Mouse (Mus musculus): ENCODE measurements around the gene Dgkh. TPM values are rescaled to one million over a fixed set of nuclear protein-coding genes. Genes with fewer than 3 reads are reported as not detected.

Dgkh gene
- polyA plus RNA-seq, 1 experiment, result 49.3 TPM

GRCm38 (mm10) chr14:78661462-78661861 is 71.1 kb downstream of the Dgkh start:
- Histone ChIP-seq H3K4me3 (ENCODE audit: control insufficient read depth, low read depth, low read length) (no peak overlapping the region), H3K36me3 (ENCODE audit: control insufficient read depth, insufficient read depth, low read length) (no peaks in the 10 kb centered on the region), H3K27me3 (ENCODE audit: control insufficient read depth, insufficient read depth, low read length) (no peaks in the 10 kb centered on the region)

DNA sequence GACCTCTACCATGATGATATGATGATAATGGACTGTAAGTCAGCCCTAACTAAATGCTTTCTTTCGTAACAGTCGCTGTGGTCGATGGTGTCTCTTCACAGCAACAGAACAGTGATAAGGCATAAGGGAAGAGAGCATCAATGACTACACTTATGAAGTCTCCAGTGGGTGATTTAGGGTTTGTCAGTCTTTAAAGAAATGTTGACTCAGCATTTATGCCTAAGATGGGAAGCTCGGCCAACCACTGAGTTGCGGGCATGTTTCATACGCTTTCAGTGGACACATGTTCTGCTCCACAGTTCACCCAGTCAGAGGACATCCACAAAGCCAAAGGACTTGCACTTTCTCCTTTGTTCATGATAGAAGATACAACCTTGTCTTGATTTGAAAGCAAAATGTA is 73.9 kb downstream of the Dgkh start:
- Histone ChIP-seq H3K27me3 (ENCODE audit: control insufficient read depth, insufficient read depth, low read length) (no peaks in the 10 kb centered on the region), H3K4me3 (ENCODE audit: control insufficient read depth, low read depth, low read length) (no peak overlapping the region), H3K4me1 (ENCODE audit: control insufficient read depth, insufficient read depth, low read length) (no peaks in the 10 kb centered on the region), H3K36me3 (ENCODE audit: control insufficient read depth, insufficient read depth, low read length) (no peaks in the 10 kb centered on the region), H3K27ac (ENCODE audit: control insufficient read depth, insufficient read depth, low read depth, low read length) (no peak overlapping the region)
- no peak for TF ChIP-seq POLR2A (IDR thresholded peaks at IDR 0.05; ENCODE audit: control insufficient read depth, low read depth, low read length)
- TF ChIP-seq CTCF (IDR thresholded peaks at IDR 0.05; ENCODE audit: control insufficient read depth, insufficient read depth, insufficient replicate concordance, low read depth, low read length), result no peak

More at GRCm38 (mm10) chr14:78661462-78661861, 71.1 kb downstream of the Dgkh start:
- no peaks in the 10 kb centered on the region for H3K4me1 ChIP-seq (ENCODE audit: control insufficient read depth, insufficient read depth, low read length)
- no peak overlapping the region for H3K27ac ChIP-seq (ENCODE audit: control insufficient read depth, insufficient read depth, low read depth, low read length)
- TF ChIP-seq POLR2A (IDR thresholded peaks at IDR 0.05; ENCODE audit: control insufficient read depth, low read depth, low read length), result no peak
- TF ChIP-seq CTCF (IDR thresholded peaks at IDR 0.05; ENCODE audit: control insufficient read depth, insufficient read depth, insufficient replicate concordance, low read depth, low read length), result no peak

DNA sequence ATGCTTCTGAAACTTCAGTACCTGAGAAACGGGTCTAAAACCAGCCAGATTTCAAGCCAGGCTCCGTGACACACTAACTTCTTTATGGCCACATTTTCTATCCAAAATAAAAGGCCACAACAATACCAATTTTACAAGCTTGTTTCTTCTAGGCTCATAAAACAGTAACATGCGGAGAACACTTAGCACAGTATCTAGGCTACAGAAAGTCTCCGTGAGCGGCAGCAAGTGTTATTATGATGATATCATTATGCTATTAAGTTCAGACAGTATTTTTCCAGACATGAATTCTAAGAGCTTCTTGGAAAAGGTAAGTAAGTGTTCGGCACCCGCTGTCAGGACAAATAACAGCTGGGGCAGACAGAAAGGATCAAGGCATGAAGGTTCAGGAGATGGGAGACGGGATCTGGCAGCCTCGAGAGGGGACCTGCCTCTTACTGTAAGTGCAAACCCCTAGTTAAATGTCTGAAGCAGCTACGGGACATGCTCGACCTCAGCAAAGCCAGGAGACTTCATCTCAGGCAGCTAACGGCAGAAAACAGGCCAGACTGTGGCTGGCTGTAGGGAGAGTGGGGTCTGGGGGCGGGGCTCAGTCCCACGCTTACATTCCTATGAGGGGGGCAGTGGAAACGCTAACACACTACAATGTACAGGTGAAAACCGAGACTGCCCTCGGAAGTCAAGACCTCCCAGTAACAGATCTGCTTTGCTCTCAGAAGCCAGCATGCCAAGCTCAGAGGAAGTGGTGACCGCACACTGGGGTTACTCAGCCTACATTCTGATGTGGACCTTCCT is 75.5 kb downstream of the Dgkh start:
- no peak overlapping the region for H3K4me3 ChIP-seq (ENCODE audit: control insufficient read depth, low read depth, low read length)
- no peaks in the 10 kb centered on the region for H3K36me3 ChIP-seq (ENCODE audit: control insufficient read depth, insufficient read depth, low read length)
- TF ChIP-seq CTCF (IDR thresholded peaks at IDR 0.05; ENCODE audit: control insufficient read depth, insufficient read depth, insufficient replicate concordance, low read depth, low read length) (no peak), POLR2A (IDR thresholded peaks at IDR 0.05; ENCODE audit: control insufficient read depth, low read depth, low read length) (no peak)
- no peaks in the 10 kb centered on the region for H3K4me1 ChIP-seq (ENCODE audit: control insufficient read depth, insufficient read depth, low read length)
- no peak overlapping the region for H3K27ac ChIP-seq (ENCODE audit: control insufficient read depth, insufficient read depth, low read depth, low read length)
- H3K27me3 ChIP-seq (ENCODE audit: control insufficient read depth, insufficient read depth, low read length), result no peaks in the 10 kb centered on the region

DNA sequence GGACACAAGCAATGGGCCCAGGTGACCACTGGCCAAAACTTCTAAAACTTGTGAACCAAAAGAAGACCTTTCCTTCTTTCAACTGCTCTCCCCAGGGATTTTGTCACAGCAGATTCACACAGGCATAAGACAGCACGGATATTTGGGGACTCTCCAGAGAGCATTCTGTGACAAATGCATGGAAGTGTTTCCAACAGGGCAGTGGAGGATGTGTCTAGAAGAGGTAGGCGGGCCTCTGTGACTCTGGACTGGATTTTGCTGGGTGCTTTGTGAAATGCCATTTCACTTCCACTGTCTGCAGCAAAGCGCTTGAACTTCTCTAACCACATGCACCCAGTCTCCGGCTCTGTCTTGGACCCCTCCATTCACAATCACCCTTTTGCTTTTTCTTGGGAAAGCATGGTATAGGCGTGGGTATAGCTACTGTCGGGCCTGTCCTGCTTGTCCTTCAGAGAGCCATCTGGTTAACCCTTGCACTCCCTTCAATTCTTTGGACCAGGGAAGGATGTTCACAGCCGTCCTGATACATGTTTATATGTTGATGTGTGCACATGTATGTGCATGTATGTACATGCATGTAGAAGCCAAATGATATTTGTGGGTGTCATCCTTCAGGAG is 77.5 kb downstream of the Dgkh start:
- Histone ChIP-seq H3K4me3 (ENCODE audit: control insufficient read depth, low read depth, low read length) (no peak overlapping the region), H3K27ac (ENCODE audit: control insufficient read depth, insufficient read depth, low read depth, low read length) (no peak overlapping the region), H3K4me1 (ENCODE audit: control insufficient read depth, insufficient read depth, low read length) (no peaks in the 10 kb centered on the region), H3K36me3 (ENCODE audit: control insufficient read depth, insufficient read depth, low read length) (no peaks in the 10 kb centered on the region), H3K27me3 (ENCODE audit: control insufficient read depth, insufficient read depth, low read length) (no peaks in the 10 kb centered on the region)
- no peak for TF ChIP-seq CTCF (IDR thresholded peaks at IDR 0.05; ENCODE audit: control insufficient read depth, insufficient read depth, insufficient replicate concordance, low read depth, low read length)

DNA sequence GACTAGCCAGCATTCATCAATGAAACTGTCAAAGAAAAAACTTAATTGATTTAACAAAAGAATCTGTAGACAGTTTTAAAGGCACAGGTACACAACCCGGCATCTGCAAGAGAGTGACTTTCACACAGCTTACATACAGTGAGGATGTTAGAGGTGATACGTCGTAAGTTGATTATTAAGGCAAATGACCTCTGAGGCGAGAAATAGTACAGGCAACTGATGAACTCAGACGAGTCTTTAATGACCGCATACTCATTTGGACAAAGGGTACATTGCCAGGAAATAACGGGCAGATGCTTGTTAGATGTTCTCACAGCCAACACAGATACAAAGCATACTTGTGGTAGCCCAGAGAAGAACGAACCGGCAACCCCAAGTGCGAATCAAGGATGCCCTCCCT is 78.4 kb downstream of the Dgkh start:
- Histone ChIP-seq H3K4me1 (ENCODE audit: control insufficient read depth, insufficient read depth, low read length) (no peaks in the 10 kb centered on the region), H3K4me3 (ENCODE audit: control insufficient read depth, low read depth, low read length) (no peak overlapping the region), H3K36me3 (ENCODE audit: control insufficient read depth, insufficient read depth, low read length) (no peaks in the 10 kb centered on the region), H3K27ac (ENCODE audit: control insufficient read depth, insufficient read depth, low read depth, low read length) (no peak overlapping the region), H3K27me3 (ENCODE audit: control insufficient read depth, insufficient read depth, low read length) (no peaks in the 10 kb centered on the region)
- TF ChIP-seq CTCF (IDR thresholded peaks at IDR 0.05; ENCODE audit: control insufficient read depth, insufficient read depth, insufficient replicate concordance, low read depth, low read length), result no peak
- no peak for TF ChIP-seq POLR2A (IDR thresholded peaks at IDR 0.05; ENCODE audit: control insufficient read depth, low read depth, low read length)

DNA sequence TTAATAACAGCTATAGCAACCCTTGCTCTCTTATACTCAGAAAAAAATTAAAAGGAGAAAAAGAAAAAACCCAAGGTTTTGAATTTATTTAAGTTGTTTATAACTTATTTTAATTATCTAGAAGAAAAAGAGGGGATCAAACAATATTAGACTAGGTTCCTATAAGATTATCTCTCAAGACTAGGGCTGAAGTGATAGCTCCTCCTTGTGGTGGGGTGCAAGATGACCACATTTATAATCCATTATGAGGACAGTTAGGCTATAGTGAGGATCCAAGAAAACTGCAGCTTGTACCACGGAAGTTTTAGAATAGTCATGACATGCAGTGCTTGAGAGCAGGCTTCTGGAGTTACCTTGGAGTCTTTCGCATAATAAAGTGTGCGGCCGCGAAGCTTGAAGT is 79.2 kb downstream of the Dgkh start:
- no peak overlapping the region for H3K4me3 ChIP-seq (ENCODE audit: control insufficient read depth, low read depth, low read length)
- H3K27ac ChIP-seq (ENCODE audit: control insufficient read depth, insufficient read depth, low read depth, low read length), result no peak overlapping the region

GRCm38 (mm10) chr14:78651696-78652095 is 80.9 kb downstream of the Dgkh start:
- Histone ChIP-seq H3K4me1 (ENCODE audit: control insufficient read depth, insufficient read depth, low read length) (no peaks in the 10 kb centered on the region), H3K4me3 (ENCODE audit: control insufficient read depth, low read depth, low read length) (no peak overlapping the region), H3K27me3 (ENCODE audit: control insufficient read depth, insufficient read depth, low read length) (no peaks in the 10 kb centered on the region), H3K27ac (ENCODE audit: control insufficient read depth, insufficient read depth, low read depth, low read length) (no peak overlapping the region), H3K36me3 (ENCODE audit: control insufficient read depth, insufficient read depth, low read length) (no peaks in the 10 kb centered on the region)
- no peak for TF ChIP-seq POLR2A (IDR thresholded peaks at IDR 0.05; ENCODE audit: control insufficient read depth, low read depth, low read length)
- no peak for TF ChIP-seq CTCF (IDR thresholded peaks at IDR 0.05; ENCODE audit: control insufficient read depth, insufficient read depth, insufficient replicate concordance, low read depth, low read length)

More for the DNA sequence above, 79.2 kb downstream of the Dgkh start:
- Histone ChIP-seq H3K27me3 (ENCODE audit: control insufficient read depth, insufficient read depth, low read length) (no peaks in the 10 kb centered on the region), H3K4me1 (ENCODE audit: control insufficient read depth, insufficient read depth, low read length) (no peaks in the 10 kb centered on the region), H3K36me3 (ENCODE audit: control insufficient read depth, insufficient read depth, low read length) (no peaks in the 10 kb centered on the region)
- TF ChIP-seq POLR2A (IDR thresholded peaks at IDR 0.05; ENCODE audit: control insufficient read depth, low read depth, low read length), result no peak
- no peak for TF ChIP-seq CTCF (IDR thresholded peaks at IDR 0.05; ENCODE audit: control insufficient read depth, insufficient read depth, insufficient replicate concordance, low read depth, low read length)
